Mouse (Mus musculus) ES-E14 (cell line): ENCODE measurements around the gene Mad1l1. TPM values are rescaled to one million over a fixed set of nuclear protein-coding genes. Genes with fewer than 3 reads are reported as not detected.

ENCODE experiments used
- DNase-seq: peaks from one replicate; pipeline ENCODE4 v3.0.0-alpha.2; 2013; ENCODE audit warnings: low read depth, low spot score
- H3K27ac ChIP-seq: 2 replicates; pipeline ENCODE4 v1.5.1; 2012; ENCODE audit warnings: low read depth, mild to moderate bottlenecking, low read length, moderate library complexity, mixed read lengths; ENCODE audit not compliant: poor library complexity, insufficient read depth, severe bottlenecking
- H3K36me3 ChIP-seq: 2 replicates; pipeline ENCODE4 v1.6.1; 2012; ENCODE audit warnings: mild to moderate bottlenecking, low read length, moderate library complexity, mixed read lengths; ENCODE audit not compliant: control insufficient read depth, poor library complexity, insufficient read depth, severe bottlenecking
- H3K4me1 ChIP-seq, 2 experiments: fragments of 150-350 bp in 1 of 2; sonication (generic) in 1 of 2; 2 replicates each; pipeline ENCODE4 v1.6.1; 2012; ENCODE audit warnings: low read length in 2 of 2, mild to moderate bottlenecking in 1 of 2, mixed read lengths in 1 of 2; ENCODE audit not compliant: control insufficient read depth in 2 of 2, insufficient read depth in 2 of 2, poor library complexity in 1 of 2
- H3K4me3 ChIP-seq, 2 experiments: fragments of 150-350 bp in 1 of 2; sonication (generic) in 1 of 2; 2 replicates each; pipeline ENCODE4 v1.5.1; 2012; ENCODE audit warnings: low read length in 2 of 2, low read depth in 1 of 2, mild to moderate bottlenecking in 1 of 2, mixed read lengths in 1 of 2; ENCODE audit not compliant: insufficient read depth in 1 of 2, poor library complexity in 1 of 2, severe bottlenecking in 1 of 2
- H3K9ac ChIP-seq: 2 replicates; pipeline ENCODE4 v1.6.1; 2012; ENCODE audit warnings: low read depth, mild to moderate bottlenecking, low read length, mixed read lengths; ENCODE audit not compliant: poor library complexity, insufficient read depth, severe bottlenecking
- H3K9me3 ChIP-seq: fragments of 150-350 bp; sonication (generic); 2 replicates; pipeline ENCODE4 v1.6.1; 2012; ENCODE audit warnings: low read depth, mild to moderate bottlenecking, low read length; ENCODE audit not compliant: control insufficient read depth, insufficient read depth
- CHD2 ChIP-seq: IDR thresholded peaks from 2 replicates; pipeline ENCODE4 v1.6.1; 2014; ENCODE audit warnings: mild to moderate bottlenecking, low read depth, low read length, inconsistent platforms
- HCFC1 ChIP-seq: IDR thresholded peaks from 2 replicates; pipeline ENCODE4 v1.6.1; 2012; ENCODE audit warnings: low read length, inconsistent platforms, borderline replicate concordance; ENCODE audit not compliant: insufficient read depth
- MAFK ChIP-seq: IDR thresholded peaks from 2 replicates; pipeline ENCODE4 v1.6.1; 2014; ENCODE audit warnings: mild to moderate bottlenecking, low read depth, low read length, inconsistent platforms; ENCODE audit not compliant: insufficient read depth
- ZC3H11A ChIP-seq: IDR thresholded peaks from 2 replicates; pipeline ENCODE4 v1.6.1; 2012; ENCODE audit warnings: low read depth, mild to moderate bottlenecking, inconsistent platforms, low read length, borderline replicate concordance
- ZNF384 ChIP-seq: IDR thresholded peaks from 2 replicates; pipeline ENCODE4 v1.6.1; 2012; ENCODE audit warnings: low read depth, low read length, inconsistent platforms
- in situ Hi-C, 2 experiments: fragments of 600-800 bp; cut with MboI; formaldehyde crosslinking; loops; one replicate each; pipeline ENCODE4 v1.15.1; 2025; ENCODE audit warnings: low sequenced_read_pairs in 2 of 2, inconsistent platforms in 1 of 2; ENCODE audit not compliant: unreplicated experiment in 2 of 2
- total RNA-seq: library from RNA; depleted of rRNA; stranded (reverse); fragments of 300-350 nt; gene quantifications from 2 replicates; pipeline ENCODE4 v1.2.3, GENCODE M21; 2012

The Mad1l1 gene
- total RNA-seq, 1 experiment, result 47.2 TPM

DNA sequence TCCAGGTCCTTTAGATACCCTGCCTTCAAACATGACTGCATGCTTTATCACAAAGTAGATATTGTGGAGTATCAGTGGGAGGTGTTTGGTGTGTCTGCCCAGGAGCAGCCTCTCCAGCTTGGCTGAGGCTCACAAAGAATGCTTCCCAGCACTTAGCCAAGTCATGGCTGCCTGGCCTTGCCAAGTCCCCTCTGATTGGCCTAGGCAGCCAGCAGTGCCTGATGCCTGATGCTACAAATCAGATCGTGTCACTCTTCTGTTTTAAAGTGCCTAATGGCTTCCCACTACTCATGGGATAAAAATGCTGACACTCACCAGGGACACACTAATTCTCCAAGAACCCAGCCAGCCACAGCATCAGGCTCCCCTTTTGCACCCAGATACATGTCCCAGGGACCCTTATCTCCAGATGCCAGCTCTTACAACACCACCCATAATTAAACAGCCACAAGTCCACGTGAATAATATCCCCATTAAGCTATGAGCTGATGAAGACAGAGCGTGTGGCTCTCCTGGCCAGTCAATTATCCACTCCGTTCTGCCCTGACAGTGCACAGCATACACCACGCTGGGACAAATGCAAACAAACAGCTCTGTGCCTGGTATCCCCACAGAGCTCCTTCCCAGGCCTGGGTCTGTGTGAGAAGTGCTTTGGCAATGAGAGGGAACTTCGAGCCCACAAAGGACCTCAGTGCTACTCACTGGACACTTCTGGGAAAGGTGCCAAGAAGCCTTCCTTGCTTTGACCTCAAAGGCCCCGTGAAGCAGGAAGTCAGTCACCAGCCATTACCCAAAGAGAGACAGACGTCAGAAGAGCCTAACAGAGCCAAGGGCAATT lies 205.7 kb downstream of the Mad1l1 start:
- Histone ChIP-seq H3K9ac (no peak overlapping the region), H3K36me3 (peaks cover 16% of the 10 kb centered on the region), H3K9me3 (no peaks in the 10 kb centered on the region), H3K4me3 (no peak overlapping the region), H3K4me1 (peaks cover 0 to 11% of the 10 kb centered on the region in 2 experiments; a peak in 2 of 4 replicates), H3K27ac (no peak overlapping the region)
- in situ Hi-C loops, result no loop called here
- TF ChIP-seq HCFC1 (no peak), MAFK (no peak), ZNF384 (no peak), CHD2 (no peak), ZC3H11A (no peak)
- no peak for DNase-seq

DNA sequence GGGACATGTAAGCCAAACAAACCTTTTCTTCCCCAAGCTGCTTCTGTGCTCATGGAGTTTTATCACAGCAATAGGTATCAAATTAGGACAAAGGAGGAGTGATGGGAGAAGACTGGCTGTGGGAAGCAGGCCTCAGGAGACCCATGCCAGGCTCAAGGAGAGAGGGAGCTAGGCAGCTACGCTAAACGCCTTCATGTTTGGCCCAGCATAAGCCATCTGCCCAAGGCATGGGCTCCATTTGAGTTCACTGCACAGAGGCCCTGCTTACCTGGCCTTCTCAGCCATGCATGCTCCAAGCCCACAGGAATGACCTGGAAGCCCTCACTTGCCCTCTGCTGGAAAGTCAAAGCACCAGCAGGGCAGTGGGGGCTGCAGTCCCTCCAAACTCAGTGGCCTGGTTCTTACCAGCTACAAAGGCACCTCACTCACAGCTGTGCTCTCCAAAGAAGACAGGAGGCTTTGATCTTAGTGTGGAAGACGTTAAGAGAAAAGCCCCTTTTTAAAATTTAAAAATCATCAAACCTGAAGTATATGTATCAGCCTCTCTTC lies 206.8 kb downstream of the Mad1l1 start:
- H3K9ac ChIP-seq, result no peak overlapping the region
- H3K27ac ChIP-seq, result no peak overlapping the region
- TF ChIP-seq ZNF384 (no peak), HCFC1 (no peak)
- in situ Hi-C loops, result no loop called here
- H3K4me3 ChIP-seq, result no peak overlapping the region
- peaks cover 0 to 5% of the 10 kb centered on the region in 2 experiments; a peak in 1 of 4 replicates for H3K4me1 ChIP-seq
- H3K9me3 ChIP-seq, result no peaks in the 10 kb centered on the region
- DNase-seq, result no peak
- H3K36me3 ChIP-seq, result peaks cover 16% of the 10 kb centered on the region

DNA sequence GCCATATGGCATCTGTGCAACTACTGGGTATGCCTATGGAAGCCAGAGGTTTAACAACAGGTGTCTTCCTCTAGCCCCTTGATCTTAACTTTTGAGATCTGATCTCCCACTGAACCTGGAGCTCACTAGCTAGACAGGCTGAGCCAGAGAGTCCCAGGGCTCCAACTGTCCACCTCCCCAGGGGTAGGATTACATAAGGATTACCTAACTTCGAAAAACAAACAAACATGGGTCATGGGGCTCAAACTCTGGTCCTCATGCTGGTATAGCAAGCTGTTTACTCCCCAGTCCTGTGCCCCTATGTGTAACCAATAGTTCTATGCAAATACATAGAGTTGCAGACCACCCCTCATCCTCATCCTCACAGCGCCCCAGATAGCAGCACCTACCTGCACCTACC lies 208.1 kb downstream of the Mad1l1 start:
- Histone ChIP-seq H3K4me3 (no peak overlapping the region), H3K9me3 (no peaks in the 10 kb centered on the region), H3K4me1 (peaks cover 0 to 5% of the 10 kb centered on the region in 2 experiments; a peak in 1 of 4 replicates), H3K27ac (no peak overlapping the region), H3K36me3 (peaks cover 17% of the 10 kb centered on the region), H3K9ac (no peak overlapping the region)
- in situ Hi-C loops, result no loop called here
- no peak for DNase-seq
- TF ChIP-seq HCFC1 (no peak), MAFK (no peak), ZNF384 (no peak), ZC3H11A (no peak), CHD2 (no peak)

DNA sequence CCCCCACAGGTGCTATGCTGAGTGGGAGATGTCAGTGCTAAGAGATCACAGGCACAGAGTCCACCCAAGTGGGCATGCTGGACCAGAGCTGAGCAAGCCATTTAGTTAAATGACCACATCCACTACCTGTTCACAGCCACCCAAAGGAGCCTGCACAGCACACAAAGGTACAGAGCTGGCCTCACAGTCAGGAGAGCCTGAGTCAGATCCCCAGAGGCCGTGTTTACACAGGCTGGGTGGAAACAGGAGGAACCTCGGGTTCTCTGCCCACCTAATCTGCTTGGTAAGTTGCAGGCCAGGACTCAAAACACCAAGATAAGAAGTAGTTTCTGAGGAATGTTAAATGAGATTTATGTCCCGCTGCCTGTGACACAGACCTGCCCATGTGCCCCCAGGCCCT lies 211.3 kb downstream of the Mad1l1 start:
- Histone ChIP-seq H3K9me3 (no peaks in the 10 kb centered on the region), H3K27ac (no peak overlapping the region), H3K9ac (no peak overlapping the region), H3K4me1 (peaks cover 0 to 1% of the 10 kb centered on the region in 2 experiments; a peak in 1 of 4 replicates), H3K36me3 (peaks cover 12% of the 10 kb centered on the region), H3K4me3 (no peak overlapping the region)
- no peak for DNase-seq
- TF ChIP-seq ZC3H11A (no peak), HCFC1 (no peak), MAFK (no peak), ZNF384 (no peak), CHD2 (no peak)
- in situ Hi-C loops, result no loop called here

DNA sequence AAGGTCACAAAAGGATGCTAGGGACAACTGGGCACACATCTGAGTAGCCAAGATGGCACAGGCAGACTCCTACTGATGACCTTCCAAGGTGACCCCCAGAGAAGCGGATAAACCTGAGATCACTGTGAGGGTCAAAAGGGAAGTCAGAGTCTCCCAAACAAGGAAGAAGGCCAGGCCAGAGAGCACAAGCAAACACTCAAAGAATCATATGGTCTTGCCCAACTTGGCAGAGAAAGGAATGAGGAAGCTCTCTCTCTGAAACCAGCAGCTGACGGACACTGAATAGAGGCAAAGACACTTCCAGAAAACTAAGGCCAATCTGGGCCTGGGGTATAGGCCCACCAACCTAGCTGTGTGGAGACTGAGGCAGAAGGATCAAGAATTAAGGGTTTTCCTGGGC lies 213.4 kb downstream of the Mad1l1 start:
- Histone ChIP-seq H3K9ac (no peak overlapping the region), H3K36me3 (peaks cover 6% of the 10 kb centered on the region), H3K27ac (no peak overlapping the region), H3K4me1 (no peaks in the 10 kb centered on the region), H3K9me3 (no peaks in the 10 kb centered on the region), H3K4me3 (no peak overlapping the region)
- TF ChIP-seq ZNF384 (no peak), ZC3H11A (no peak), HCFC1 (no peak), CHD2 (no peak), MAFK (no peak)
- no peak for DNase-seq
- in situ Hi-C loops, result no loop called here
